Mouse (Mus musculus) bone marrow, adult 2 months (tissue): ENCODE measurements at regions not wholly inside any gene's neighbourhood (a gene's known extent, or its start where the extent isn't known, plus 50 kb on each side); places are given as distances from the start of the nearest gene placed in this dataset.

Source experiments
- H3K27ac ChIP-seq: fragments of 200-500 bp; 2 replicates; pipeline ENCODE4 v1.5.1; 2012; ENCODE audit warnings: low read depth, mild to moderate bottlenecking, control low read depth, inconsistent platforms, low read length; ENCODE audit not compliant: control insufficient read depth, poor library complexity, insufficient read depth
- H3K4me1 ChIP-seq: fragments of 200-500 bp; 2 replicates; pipeline ENCODE4 v1.6.1; 2011; ENCODE audit warnings: low read length; ENCODE audit not compliant: control insufficient read depth, insufficient read depth
- H3K4me3 ChIP-seq: fragments of 200-500 bp; replicated peaks from 2 replicates; pipeline ENCODE3; 2011; ENCODE audit warnings: mild to moderate bottlenecking, low read depth, low read length, control low read depth; ENCODE audit not compliant: control insufficient read depth
- CTCF ChIP-seq: fragments of 200-500 bp; IDR thresholded peaks from 2 replicates; pipeline ENCODE4 v1.5.1; 2011; ENCODE audit warnings: low read length, control low read depth; ENCODE audit not compliant: control insufficient read depth, insufficient read depth
- POLR2A ChIP-seq: fragments of 200-500 bp; IDR thresholded peaks from 2 replicates; pipeline ENCODE4 v1.6.1; 2011; ENCODE audit warnings: low read depth, mild to moderate bottlenecking, control low read depth, low read length, borderline replicate concordance; ENCODE audit not compliant: control insufficient read depth
- WGBS: fragments of 180-500 bp; shearing (Covaris S2); methylation state at CpG from one replicate; pipeline ENCODE4 v1.1.7; 2018; 5-methylcytosine and 5-hydroxymethylcytosine counted together

GRCm38 (mm10) chr14:37279356-37279755 is 144.3 kb upstream of the Ghitm start:
- no peak overlapping the region for H3K27ac ChIP-seq
- TF ChIP-seq CTCF (no peak), POLR2A (no peak)
- WGBS: 81% methylated on average over 2 of the region's 2 CpGs
- H3K4me1 ChIP-seq: no peaks in the 10 kb centered on the region
- no peak overlapping the region for H3K4me3 ChIP-seq

DNA sequence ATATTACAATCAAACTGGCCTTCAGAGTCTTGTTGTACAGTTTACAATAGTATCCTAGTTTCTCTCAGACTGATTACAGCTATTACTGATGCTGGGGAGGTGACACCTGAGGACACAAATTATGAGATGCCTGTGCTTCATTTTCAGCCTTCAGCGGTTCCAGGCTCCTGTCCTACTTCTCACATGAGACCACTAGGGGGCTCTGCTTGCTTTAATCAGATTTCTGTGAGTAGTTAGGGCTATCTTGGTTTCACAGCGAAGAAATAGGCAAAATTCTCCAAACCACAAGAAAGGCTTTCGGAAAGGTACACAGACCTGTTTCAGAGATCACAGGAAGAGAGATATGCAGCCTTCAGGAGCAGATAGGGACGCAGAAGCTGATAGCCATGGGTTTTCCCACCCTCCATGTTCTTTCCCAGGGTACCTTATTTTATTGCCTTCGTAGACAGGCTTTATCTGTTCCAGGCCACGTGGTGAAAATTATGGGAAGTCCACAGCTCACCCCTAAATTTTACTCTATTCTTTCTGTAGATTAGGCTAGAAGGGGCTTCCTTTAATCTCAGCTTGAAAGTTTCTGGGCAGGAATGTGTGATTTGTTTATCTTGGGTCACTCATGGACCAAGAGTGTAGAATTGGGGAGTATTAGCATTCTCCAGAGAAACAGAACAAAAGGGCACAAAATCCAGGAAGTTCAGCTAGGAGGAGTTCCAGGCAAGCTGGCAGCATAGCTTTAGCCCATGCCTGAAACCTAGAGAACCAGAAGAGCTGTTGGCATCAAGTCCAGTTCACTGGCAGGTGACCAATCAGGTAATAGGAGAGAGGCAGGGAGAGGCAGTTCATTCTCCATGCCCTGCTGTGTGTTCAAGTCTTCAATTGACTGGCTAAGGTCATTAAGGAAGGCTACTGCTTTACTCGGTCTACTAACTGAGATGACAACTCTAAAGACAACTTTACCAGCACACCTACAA is 141.9 kb upstream of the Ghitm start:
- 20% methylated on average over 7 of the region's 7 CpGs for WGBS
- no peaks in the 10 kb centered on the region for H3K4me1 ChIP-seq
- no peak overlapping the region for H3K4me3 ChIP-seq
- TF ChIP-seq POLR2A: no peak
- TF ChIP-seq CTCF: no peak
- no peak overlapping the region for H3K27ac ChIP-seq

- H3K4me1 ChIP-seq: no peaks in the 10 kb centered on the region
These were observed 137.0 kb upstream of the Ghitm start for GRCm38 (mm10) chr14:37272063-37272462.

DNA sequence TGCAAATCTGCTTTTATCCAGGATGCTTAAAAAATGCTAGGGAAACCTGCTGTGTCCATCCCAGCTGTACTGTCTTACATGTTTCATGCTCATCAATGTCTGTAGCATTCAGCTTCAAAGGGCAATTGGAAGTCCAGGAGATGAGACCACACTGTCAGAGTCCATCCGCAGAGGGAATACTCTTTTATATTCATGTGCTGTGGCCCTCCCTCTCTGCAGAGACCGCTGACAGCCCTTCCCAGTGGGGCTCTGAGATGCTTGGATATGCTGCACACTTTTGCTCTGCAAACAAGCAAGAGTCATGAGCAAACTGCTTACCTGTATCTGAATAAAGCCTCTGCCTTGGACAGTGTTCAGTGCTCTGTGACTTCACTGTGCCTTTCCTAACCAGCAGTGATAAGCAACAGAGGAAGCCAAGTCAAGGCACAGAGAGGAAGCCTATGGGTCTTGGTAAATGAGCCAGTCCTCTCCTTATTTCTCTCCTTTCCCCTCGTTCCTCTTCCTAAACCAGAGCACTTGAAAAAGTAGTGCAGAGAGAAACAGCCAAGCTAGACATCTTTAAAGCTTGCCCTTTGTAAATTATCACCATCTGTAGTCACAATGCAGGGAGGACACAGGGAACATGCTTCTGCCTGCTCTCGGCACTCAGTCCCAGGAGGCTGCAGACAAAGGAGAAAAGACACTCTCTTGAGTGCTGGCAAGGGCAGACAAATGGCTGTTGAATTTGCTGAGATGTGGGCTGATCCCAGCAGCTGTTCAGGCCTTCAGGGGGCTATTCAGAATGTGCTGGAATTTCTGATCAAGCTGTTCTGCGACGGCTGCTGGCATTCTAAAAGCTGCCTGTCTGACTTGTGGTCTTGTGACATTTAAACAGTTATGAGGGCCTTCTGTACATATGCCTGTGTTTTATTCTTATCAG is 136.2 kb upstream of the Ghitm start:
- WGBS: 64% methylated on average over 6 of the region's 6 CpGs
- Histone ChIP-seq H3K4me3 (no peak overlapping the region), H3K27ac (no peak overlapping the region), H3K4me1 (no peaks in the 10 kb centered on the region)
- TF ChIP-seq POLR2A: no peak
- no peak for TF ChIP-seq CTCF

More at GRCm38 (mm10) chr14:37272063-37272462, 137.0 kb upstream of the Ghitm start:
- H3K27ac ChIP-seq: no peak overlapping the region
- TF ChIP-seq POLR2A (no peak), CTCF (no peak)
- 80% methylated on average over 2 of the region's 2 CpGs for WGBS
- no peak overlapping the region for H3K4me3 ChIP-seq

- Histone ChIP-seq H3K4me1 (no peaks in the 10 kb centered on the region), H3K4me3 (no peak overlapping the region), H3K27ac (no peak overlapping the region)
- no peak for TF ChIP-seq POLR2A
- TF ChIP-seq CTCF: no peak
- 6% methylated on average over 2 of the region's 2 CpGs for WGBS
These were observed 134.8 kb upstream of the Ghitm start for GRCm38 (mm10) chr14:37269920-37270319.

GRCm38 (mm10) chr14:37238632-37239032 is 103.6 kb upstream of the Ghitm start:
- H3K4me1 ChIP-seq: no peaks in the 10 kb centered on the region
- no peak overlapping the region for H3K27ac ChIP-seq
- peak; percentile 46; the same call in 1 of the 2 replicates for TF ChIP-seq CTCF
- TF ChIP-seq POLR2A: no peak
- no peak overlapping the region for H3K4me3 ChIP-seq
- 16% methylated on average over 4 of the region's 4 CpGs for WGBS

GRCm38 (mm10) chr14:37237191-37237590 is 102.1 kb upstream of the Ghitm start:
- WGBS: 89% methylated on average over 5 of the region's 5 CpGs
- H3K4me3 ChIP-seq: no peak overlapping the region
- H3K4me1 ChIP-seq: no peaks in the 10 kb centered on the region
- H3K27ac ChIP-seq: no peak overlapping the region
- TF ChIP-seq CTCF: no peak
- TF ChIP-seq POLR2A: no peak

DNA sequence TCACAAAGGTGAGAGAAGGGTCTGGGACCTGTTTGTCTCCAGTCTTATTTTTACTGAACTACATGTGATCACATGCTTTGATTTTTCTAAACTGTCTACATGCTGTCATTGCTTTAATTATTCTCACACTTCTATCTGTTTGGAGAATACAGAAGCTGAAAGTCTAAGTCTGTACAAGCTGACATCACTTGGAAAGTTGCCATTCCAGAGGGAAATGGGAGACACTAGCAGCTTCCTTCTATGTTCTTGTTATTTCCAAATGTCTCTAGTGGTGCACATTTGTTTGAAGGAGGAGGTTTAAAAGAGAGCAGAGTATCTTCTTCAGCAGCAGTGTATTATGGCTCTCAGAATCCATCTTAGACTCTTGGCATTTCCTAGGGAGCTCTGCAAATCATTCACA is 73.2 kb upstream of the Ghitm start:
- no peaks in the 10 kb centered on the region for H3K4me1 ChIP-seq
- TF ChIP-seq POLR2A: no peak
- TF ChIP-seq CTCF: no peak
- no peak overlapping the region for H3K4me3 ChIP-seq
- no peak overlapping the region for H3K27ac ChIP-seq
